Mouse (Mus musculus) spleen, postnatal 10 days (tissue): ENCODE measurements at regions not wholly inside any gene's neighbourhood (a gene's known extent, or its start where the extent isn't known, plus 50 kb on each side); places are given as distances from the start of the nearest gene placed in this dataset.
"Not testable (repeated sequence)": the region's sequence is repeated elsewhere in the genome, so short reads cannot be mapped to it uniquely, and the experiment has no call there.

Source experiments
- DNase-seq, 2 experiments: peaks; one replicate each; pipeline ENCODE4 v3.0.0; 2021 to 2022; ENCODE audit warnings: low spot score in 2 of 2

DNA sequence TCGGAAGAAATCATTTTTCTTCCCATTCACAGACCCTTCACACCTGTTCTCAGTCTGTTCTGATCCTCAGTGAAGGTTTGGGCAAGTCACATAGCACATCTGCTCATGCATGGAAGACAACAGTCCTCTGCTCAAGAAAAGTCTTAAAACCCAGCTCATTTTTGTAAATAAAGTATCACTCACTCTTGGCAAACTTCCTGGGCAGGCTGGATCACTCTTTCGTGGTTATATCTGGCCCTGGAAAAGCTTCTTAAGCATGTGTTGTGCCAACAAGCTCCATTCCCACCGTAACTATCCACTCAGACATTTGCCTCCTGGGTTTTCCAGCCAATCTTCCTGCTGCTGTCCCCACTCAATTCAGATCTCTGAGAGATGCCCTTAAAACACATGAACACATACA lies 103.2 kb upstream of the Cep85l start:
- no peak for DNase-seq

DNA sequence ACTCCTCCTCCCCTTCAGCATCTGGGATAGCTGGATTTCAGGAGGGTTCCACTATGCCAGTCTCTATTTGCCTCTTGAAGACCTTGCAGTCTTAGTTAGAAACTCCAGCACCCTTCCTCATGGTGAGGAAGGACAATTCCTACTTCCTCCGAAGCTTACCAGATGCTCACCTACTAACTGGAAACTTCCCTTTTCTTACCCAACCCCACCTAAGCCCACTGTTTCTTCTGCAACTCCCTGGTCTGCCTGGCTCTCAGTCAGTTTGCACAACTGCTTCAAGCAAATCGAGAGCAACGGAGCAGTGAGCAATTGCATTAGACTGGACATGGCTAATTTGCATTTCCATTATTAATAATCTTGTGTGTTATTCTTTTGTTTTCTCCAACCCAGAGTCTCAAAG lies 90.5 kb upstream of the Cep85l start:
- no peak for DNase-seq

- no peak for DNase-seq
Observed at GRCm38 (mm10) chr10:53469611-53470010, 89.9 kb upstream of the Cep85l start.

- no peak for DNase-seq
Observed at GRCm38 (mm10) chr10:53468293-53468545, 88.5 kb upstream of the Cep85l start.

DNA sequence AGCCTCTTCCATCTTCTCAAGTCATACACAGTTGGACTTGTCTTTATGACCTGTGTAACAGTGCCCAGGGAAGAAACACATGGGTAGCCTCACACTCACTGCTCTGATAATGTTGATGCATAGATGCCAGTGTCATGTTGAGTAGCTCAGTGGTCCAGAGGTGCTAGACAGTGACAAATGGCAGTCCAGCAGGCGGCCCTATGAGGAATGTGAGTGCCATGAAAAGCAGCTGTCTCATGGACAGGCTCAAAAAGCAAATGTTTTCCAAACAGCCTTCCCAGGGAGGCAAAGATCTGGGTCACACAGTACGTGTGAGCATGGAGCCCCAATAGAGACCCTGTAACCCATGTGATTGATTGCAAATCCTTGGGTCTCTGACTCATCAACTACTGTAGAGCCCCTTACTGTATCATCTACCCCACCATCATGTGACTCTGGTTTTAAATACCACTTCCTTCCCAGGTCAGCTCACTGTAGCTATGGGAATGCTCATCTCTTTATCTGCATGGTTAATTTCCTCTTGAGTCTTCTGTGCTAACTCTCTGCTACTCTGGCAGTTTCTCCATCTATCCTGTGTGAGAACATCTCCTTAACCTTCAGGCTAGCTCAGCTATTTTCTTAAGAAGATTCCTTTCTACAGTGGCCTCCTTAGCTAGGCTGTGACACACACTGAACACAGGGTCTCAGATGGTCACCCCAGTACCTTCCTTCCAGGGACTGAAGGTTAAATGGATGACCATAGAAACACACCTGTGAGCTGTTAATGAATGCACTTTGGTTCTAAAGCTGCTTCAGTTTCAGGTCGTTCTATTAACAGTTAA lies 87.9 kb upstream of the Cep85l start:
- no peak for DNase-seq

GRCm38 (mm10) chr10:53466851-53467250 lies 87.1 kb upstream of the Cep85l start:
- no peak for DNase-seq

DNA sequence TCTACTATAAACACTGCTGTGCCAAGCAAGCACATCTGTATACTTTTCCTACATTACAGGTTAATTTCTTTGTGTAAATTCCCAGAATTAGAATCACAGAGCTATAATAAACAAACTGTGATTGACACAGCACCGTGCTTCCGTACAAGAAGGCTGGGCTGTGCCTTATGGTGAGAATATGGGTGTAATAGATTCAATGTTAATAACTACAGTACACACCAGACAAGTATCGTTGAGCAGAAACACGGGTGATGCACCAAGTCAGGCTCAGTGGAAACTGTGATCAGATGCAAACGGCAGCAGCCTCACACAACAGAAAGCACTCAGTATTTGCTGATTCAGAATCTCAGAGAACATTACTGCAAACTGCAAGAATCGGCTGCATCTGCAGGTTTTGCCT lies 86.5 kb upstream of the Cep85l start:
- no peak for DNase-seq

DNA sequence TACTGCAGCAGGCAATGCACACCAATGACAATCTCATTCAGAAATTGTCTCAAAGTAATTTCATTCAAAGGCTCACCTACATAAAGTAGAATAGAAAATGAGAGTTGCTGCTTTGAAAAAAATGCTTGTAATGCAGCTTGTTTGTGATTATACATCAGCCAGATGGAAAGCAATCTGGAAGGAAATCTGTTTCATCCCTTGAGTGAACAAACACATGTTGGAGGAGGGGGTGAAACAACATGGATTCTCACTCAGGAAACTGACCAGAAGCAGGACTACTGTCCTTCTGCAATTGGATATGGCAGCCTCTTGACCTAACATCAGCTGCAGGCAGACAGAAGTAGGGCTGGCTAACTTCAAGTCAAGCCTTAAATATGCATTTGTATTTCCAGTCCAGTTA lies 84.8 kb upstream of the Cep85l start:
- DNase-seq: no peak

GRCm38 (mm10) chr10:53464006-53464405 lies 84.3 kb upstream of the Cep85l start:
- no peak for DNase-seq

DNA sequence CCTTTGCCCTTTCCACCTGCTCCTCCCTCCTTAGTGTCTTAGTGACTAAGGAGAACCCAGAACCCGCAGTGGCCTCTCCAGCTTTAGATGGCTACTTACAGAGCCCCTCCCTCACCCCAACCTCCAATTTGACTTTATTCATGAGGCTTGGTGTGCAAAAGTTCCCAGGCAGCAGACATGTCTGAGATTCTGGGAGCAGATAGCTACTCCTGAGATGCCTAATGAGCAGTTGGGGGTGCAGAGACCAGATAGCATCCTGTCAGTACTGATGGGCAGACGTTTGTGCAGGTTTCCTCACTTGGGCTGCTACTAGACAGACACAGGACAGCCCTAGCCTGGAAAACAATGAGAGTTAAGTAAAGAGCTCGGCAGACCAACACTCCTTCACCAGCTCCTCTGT lies 83.7 kb upstream of the Cep85l start:
- DNase-seq: no peak

DNA sequence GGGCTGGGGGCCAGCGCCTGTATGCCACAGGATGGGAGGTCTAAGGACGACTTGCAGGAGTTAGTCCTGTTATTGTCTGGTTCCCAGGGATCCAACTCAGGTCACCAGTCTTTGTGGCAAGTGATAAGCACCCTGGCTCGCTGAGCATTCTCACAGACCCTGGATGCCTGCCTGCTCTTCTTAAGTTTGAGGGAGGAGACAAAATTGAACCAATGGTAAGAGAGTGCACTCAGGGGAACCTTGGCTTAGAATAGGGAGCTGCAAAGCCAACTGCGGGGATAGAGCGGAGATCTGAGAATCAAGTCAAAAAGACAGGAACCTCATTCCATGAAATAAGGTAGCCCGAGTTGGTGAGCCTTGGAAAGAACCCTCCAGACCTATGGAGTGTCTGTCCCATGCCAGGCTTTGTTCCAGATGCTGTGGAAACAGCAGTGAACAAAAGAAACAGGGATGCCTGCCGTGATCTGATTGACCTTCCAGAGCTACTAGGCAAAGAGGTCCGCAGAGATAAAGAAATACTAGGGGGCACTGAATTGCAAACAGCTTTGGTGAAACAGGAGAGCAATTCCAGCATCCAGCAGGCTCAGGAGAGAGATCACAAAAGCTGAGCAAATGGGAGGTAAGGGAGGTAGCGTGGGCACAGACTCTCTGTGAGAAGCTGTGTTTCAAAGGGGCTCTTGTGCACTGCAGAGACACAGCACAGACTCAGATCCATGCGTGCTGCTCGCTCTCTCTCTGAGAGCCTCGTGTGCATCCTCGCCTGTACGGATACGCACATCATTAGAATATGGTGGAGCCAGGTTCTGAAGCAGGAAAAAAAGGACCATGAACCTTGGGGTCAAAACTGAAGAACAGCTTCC lies 82.9 kb upstream of the Cep85l start:
- DNase-seq: no peak

GRCm38 (mm10) chr10:53461070-53461781 lies 81.5 kb upstream of the Cep85l start:
- no peak for DNase-seq

- DNase-seq: not testable (repeated sequence)
Observed at GRCm38 (mm10) chr10:53459706-53460105, 80.0 kb upstream of the Cep85l start.

GRCm38 (mm10) chr10:53456027-53456713 lies 76.4 kb upstream of the Cep85l start:
- no peak for DNase-seq

GRCm38 (mm10) chr10:53444789-53445188 lies 65.0 kb upstream of the Cep85l start:
- DNase-seq: no peak

DNA sequence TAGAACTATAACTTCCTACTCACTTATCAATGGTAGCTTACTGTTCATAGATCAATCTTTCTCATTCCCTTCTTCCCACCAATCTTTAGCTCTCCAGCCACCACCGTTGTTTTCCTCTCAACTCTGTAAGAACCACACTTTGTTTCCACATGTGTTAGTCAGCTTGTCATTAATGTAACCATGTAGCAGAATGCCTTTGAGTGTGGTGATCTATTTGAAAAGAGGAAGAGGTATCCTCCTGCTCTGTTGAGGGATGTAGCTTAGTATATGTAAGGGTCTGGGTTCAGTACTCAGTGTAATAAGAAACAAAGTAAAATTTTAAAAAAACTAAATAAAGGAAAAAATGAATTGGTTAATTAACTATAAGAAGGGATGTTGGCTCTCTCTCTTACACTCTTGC lies 63.7 kb upstream of the Cep85l start:
- no peak for DNase-seq

GRCm38 (mm10) chr10:53442912-53443311 lies 63.2 kb upstream of the Cep85l start:
- DNase-seq: no peak

- DNase-seq: no peak
Observed at GRCm38 (mm10) chr10:53440251-53440650, 60.5 kb upstream of the Cep85l start.

GRCm38 (mm10) chr10:53438388-53438787 lies 58.6 kb upstream of the Cep85l start:
- no peak for DNase-seq

GRCm38 (mm10) chr10:53437724-53438123 lies 58.0 kb upstream of the Cep85l start:
- no peak for DNase-seq

GRCm38 (mm10) chr10:53436023-53436475 lies 56.3 kb upstream of the Cep85l start:
- DNase-seq: no peak
